Mouse (Mus musculus) erythroblast, embryonic 14.5 days (primary cell): ENCODE measurements at regions not wholly inside any gene's neighbourhood (a gene's known extent, or its start where the extent isn't known, plus 50 kb on each side); places are given as distances from the start of the nearest gene placed in this dataset.

Experiments used
- GATA1 ChIP-seq: IDR thresholded peaks from 2 replicates; pipeline ENCODE4 v1.6.1; 2012; ENCODE audit warnings: low read length, inconsistent platforms, mixed read lengths
- TAL1 ChIP-seq: IDR thresholded peaks from 3 replicates; pipeline ENCODE4 v1.6.1; 2012; ENCODE audit warnings: low read length, inconsistent platforms, mixed read lengths

DNA sequence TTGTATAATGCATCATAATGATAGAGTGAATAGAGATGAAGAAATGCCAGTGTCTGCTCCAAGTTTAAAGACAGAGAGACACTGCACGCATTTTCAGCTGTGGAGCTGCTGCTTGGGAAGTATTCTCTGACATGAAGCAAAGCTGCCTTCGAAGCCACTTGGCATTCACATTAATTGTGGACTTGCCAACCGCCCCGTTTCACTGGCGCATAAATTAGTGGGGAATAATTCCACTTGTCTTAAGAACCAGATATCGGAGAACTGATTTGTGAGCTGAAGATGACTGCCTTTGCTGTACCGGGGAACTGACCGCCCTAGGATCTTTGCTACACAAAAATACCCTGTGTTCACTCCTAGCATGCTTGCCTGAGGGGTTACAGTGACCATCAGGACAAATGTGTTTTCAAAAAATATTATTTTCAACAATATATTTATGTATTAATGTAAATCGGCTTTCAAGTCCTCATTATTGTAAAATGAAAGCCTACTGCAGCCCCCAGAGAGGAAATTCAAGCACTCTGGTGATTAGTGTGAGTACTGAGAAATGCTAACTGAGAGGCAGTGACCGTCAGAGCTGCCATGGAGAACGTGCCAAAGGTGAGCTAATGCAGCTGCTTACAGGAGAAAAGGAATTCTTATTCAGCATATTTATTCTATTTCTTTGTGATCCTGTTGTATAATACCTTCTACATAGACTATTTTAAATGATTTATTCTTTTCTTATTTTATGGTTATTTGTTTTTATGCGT, 638.9 kb downstream of the Bcl11a start:
- no peak for TF ChIP-seq GATA1
- TF ChIP-seq TAL1 = no peak
